Mouse (Mus musculus): Measurements from ENCODE around the gene Camk1d.
"Not testable (repeated sequence)": the region's sequence is repeated elsewhere in the genome, so short reads cannot be mapped to it uniquely, and the experiment has no call there.

Gene Camk1d

DNA sequence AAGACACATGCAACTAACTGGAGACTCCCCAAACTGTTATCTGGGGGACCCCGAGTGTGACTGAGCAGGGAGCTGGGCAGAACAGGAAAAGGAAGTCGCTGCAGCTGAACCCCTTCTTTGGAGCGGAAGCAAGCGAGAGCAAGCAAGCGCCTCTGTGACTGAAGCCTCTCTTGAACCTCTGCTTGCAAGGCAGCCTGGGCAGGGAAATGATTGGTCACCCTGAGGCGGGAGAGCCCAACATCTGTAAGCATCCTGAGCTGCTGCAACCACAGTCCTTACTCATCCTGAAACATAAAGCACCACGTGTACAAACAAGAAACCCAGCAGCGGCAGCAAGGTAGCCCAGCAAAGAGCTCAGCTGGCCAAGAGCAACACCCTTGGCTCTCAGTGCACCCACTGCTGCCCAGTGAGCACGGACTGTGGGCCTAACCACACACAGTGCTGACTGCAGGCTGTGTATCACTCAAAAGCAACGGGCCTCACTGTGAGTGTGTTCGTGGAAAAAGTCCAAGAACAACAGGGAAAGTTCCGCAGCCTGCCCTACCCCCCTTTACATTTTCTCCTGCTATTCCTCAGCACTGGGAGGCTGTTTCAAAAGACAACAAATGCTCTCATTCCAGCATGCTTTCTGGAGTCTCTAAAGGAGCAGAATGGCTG is 100.5 kb downstream of the Camk1d start:
- no peak for DNase-seq (ENCODE audit: low read depth, low spot score)

GRCm38 (mm10) chr2:5611601-5612000 is 102.7 kb downstream of the Camk1d start:
- no peak for DNase-seq (ENCODE audit: low read depth, low spot score)

DNA sequence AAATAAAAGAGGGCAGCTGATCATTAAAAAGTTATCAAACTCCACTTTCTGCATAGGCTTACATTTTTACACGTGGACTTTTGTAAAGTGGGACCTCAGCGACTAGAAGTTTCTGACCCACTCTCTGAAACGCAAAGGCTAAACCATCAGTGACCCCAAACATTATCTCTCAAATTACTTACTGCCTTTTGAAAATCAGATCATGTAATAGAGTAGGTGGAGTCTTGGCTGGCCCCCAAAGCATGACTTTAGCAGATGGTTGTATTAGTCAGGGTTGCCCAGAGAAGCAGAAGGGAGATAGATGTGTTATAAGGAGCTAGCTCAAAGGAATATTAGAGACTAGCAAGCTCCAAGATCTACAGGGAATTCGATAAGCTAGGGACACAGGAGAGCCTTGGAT is 103.8 kb downstream of the Camk1d start:
- no peak for DNase-seq (ENCODE audit: low read depth, low spot score)

GRCm38 (mm10) chr2:5607920-5608841 is 106.1 kb downstream of the Camk1d start:
- no peak for DNase-seq (ENCODE audit: low read depth, low spot score)

- DNase-seq (ENCODE audit: low read depth, low spot score) = no peak
These were observed 108.5 kb downstream of the Camk1d start for GRCm38 (mm10) chr2:5605849-5606248.

GRCm38 (mm10) chr2:5602044-5602443 is 112.3 kb downstream of the Camk1d start:
- no peak for DNase-seq (ENCODE audit: low read depth, low spot score)

DNA sequence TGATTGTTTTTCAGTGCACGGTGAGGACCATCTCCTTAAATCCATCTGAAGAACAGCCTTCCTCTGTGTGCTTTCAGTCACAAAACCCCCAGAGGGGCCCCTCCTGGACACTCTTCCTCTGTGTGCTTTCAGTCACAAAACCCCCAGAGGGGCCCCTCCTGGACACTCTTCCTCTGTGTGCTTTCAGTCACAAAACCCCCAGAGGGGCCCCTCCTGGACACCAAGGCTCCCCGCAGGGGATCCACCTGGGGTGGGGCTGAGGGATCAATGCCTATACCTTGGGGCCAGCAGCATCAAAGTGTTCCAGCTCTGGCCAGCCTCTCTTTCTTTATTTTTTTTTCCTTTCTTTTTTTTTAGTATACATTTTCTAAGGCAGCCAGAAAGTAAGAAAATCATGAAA is 113.1 kb downstream of the Camk1d start:
- not testable (repeated sequence) for DNase-seq (ENCODE audit: low read depth, low spot score)

- DNase-seq (ENCODE audit: low read depth, low spot score) = no peak
These were observed 113.9 kb downstream of the Camk1d start for GRCm38 (mm10) chr2:5600183-5600962.

DNA sequence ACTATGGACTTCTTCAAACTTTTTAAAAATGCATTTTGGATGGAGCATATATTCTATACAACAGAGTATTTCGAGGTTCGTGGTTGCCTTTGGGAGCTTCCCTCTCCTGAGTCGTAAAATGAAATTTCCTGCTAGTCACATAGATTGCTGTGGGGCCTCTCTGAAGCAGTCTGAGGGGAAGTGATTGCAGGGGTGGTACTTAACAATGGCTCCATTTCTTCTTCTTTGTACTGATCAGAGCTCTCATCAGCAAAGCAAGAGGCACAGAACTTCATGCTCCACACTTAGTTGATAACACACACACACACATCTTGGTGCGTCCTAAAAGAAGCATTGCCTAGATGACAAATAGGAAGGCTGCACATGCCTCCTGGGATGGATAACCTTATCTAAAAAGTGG is 114.6 kb downstream of the Camk1d start:
- no peak for DNase-seq (ENCODE audit: low read depth, low spot score)

DNA sequence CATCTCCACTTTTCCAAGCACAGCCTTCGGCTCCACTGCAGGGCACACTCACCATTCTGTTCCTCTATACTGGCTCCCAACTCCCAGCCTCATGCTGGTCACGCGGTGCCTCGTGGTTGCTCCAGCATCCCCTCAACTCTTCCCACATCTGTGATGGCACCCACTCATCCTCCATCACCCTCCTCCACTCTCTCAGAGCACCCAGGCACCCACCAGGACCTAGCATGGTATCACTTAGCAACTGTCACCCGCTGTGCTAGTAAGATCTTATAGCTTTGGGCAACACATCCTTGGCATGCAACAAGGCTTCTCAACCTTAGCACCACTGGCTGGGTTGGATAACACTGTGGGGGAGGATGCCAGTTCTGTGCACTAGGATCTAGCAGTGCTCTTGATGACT is 115.8 kb downstream of the Camk1d start:
- DNase-seq (ENCODE audit: low read depth, low spot score) = no peak

GRCm38 (mm10) chr2:5596882-5597281 is 117.4 kb downstream of the Camk1d start:
- no peak for DNase-seq (ENCODE audit: low read depth, low spot score)

DNA sequence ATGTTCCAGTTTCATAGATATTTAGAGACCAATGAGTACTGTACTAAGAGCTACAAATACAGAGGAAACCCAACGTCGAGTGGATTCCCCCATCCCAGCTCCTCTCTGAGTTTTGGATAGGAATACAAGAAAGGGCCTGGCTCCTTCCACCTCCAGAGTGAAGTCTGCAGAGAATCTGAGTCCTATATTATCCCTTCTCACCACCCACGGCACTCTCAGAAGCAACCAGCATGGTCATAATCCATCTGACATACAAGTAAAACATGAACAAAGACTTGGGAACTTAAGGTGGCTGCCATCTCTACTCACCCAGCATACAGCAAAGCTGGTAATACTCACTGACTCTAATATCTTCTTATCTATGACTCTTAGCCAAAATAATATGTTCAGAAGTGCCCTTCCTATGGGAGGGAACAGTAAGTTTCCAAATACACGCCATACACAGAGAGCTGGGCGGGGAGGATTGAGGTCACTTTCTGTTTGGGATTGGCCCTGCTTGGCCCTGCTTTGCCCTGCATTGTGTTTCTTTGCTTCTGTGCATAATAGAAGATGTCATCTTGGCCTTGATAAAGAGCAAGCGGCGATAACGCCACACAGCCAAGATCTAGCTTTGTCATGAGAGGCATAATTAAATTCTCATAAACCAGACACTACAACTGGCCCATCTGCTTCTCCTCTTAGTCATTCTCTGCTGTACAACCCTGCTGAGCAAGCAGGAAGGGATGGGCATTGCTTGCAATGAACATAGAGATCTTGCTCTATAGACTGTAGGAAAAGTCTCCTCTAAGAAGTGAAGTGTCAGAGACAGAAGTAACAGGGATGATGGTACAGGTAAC is 118.7 kb downstream of the Camk1d start:
- no peak for DNase-seq (ENCODE audit: low read depth, low spot score)

DNA sequence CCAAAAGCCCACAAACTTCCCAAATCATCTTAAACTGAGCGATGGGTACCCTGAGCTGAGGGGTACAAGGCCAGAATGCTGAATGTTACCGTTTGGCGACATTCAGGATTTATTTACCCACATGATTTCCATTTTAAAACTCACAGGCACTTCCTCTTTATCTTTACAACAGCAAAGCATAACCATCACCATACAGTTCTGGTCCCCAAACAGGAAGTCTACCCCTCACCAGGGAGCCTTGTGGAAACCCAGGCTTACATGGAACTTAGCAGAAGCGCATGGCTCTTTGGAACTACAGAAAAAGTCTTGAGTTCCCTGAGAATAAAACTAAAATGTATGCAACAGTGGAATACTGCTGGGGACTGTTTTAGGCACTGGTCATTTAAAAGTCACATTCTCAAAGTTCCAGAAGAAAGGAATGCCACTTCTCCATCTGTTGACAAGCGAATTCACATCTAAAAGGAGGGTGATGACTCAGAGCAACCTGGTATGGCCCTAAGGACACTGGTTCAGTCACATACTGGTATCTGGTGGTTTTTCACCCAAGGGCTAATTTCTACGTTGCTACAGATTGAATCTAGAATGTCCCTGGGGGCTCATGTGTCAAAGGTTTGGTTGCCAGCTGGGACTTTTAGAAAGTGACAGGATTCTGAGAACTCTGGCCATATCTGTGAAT is 121.7 kb downstream of the Camk1d start:
- DNase-seq (ENCODE audit: low read depth, low spot score) = no peak

DNA sequence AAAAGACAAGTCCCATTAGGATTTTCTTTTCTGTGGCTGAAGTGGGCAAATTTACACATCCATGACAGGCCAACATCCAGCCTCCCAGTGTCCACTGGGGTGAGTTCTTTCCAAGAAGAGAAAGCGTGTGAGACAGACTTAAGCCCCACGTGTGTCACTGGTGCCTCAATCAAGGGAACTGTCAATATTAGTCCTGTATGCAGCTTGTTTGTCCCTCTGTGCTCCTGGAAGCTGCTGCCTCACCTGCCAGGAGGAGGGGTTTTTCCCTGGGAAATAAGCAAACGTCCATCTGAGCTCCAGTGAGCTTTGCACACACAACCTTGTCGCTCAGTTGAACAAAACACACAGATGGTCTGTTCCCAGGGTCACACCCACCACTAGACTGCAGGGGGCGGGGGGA is 124.2 kb downstream of the Camk1d start:
- DNase-seq (ENCODE audit: low read depth, low spot score) = no peak

DNA sequence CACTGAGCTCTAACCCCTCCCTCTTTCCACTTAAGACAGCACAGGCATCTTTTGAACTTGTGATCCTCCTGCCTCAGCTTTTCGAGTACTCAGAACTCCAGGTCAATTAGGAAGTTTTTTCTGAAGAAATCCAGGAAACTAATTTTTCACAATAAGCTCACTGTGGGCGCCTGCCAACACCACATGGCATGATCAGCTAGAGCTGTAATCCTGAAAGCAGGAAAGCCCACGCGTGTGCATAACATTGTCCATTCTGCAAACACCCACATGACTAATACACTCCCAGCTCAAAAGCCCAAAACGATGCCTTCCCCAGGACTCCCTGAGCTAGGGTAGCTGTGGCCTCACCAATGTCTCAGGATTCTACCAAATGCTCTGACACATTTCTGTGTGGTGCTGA is 125.2 kb downstream of the Camk1d start:
- no peak for DNase-seq (ENCODE audit: low read depth, low spot score)

- DNase-seq (ENCODE audit: low read depth, low spot score) = no peak
These were observed 125.9 kb downstream of the Camk1d start for GRCm38 (mm10) chr2:5588329-5588982.

- no peak for DNase-seq (ENCODE audit: low read depth, low spot score)
These were observed 129.8 kb downstream of the Camk1d start for GRCm38 (mm10) chr2:5584318-5585027.

- no peak for DNase-seq (ENCODE audit: low read depth, low spot score)
These were observed 134.9 kb downstream of the Camk1d start for GRCm38 (mm10) chr2:5579391-5579790.

- DNase-seq (ENCODE audit: low read depth, low spot score) = no peak
These were observed 136.8 kb downstream of the Camk1d start for GRCm38 (mm10) chr2:5577399-5578129.

Measured in brain, embryonic 18.5 days (tissue).